Mouse (Mus musculus) liver, embryonic 14.5 days (tissue): Measurements from ENCODE around the gene Oxld1. TPM values are rescaled to one million over a fixed set of nuclear protein-coding genes. Genes with fewer than 3 reads are reported as not detected.
A peak's percentile ranks its signal among the peaks of the same experiment; 100 is the strongest.

Source experiments
- ATAC-seq: fragments of 200-750 bp; cut with Nextera tagmentation; 2 replicates; pipeline ENCODE4 v1.8.0; 2017; ENCODE audit warnings: moderate number of reproducible peaks, mild to moderate bottlenecking, moderate library complexity; ENCODE audit not compliant: insufficient read depth
- DNase-seq, 3 experiments: peaks; one replicate each; pipeline ENCODE4 v3.0.0-alpha.2; 2012 to 2013; ENCODE audit warnings: low read depth in 3 of 3, low spot score in 3 of 3
- H3K27ac ChIP-seq: fragments of 300-500 bp; sonication (generic); 2 replicates; pipeline ENCODE4 v1.5.1; 2014; ENCODE audit warnings: moderate library complexity, mild to moderate bottlenecking, control low read depth, inconsistent platforms
- H3K27me3 ChIP-seq: fragments of 300-500 bp; sonication (generic); 2 replicates; pipeline ENCODE4 v1.6.1; 2014; ENCODE audit warnings: mild to moderate bottlenecking, low read length, moderate library complexity; ENCODE audit not compliant: control insufficient read depth, insufficient read depth
- H3K36me3 ChIP-seq: fragments of 300-500 bp; sonication (generic); replicated peaks from 2 replicates; pipeline ENCODE4 v1.6.1; 2014; ENCODE audit warnings: low read depth; ENCODE audit not compliant: control insufficient read depth, insufficient read depth
- H3K4me1 ChIP-seq, 2 experiments: fragments of 200-500 bp in 1 of 2; fragments of 300-500 bp in 1 of 2; sonication (generic) in 1 of 2; replicated peaks; 2 replicates each; pipeline ENCODE4 v1.6.1; 2012 to 2014; ENCODE audit warnings: antibody characterized with exemption in 1 of 2, inconsistent platforms in 1 of 2, low read length in 1 of 2; ENCODE audit not compliant: control insufficient read depth in 2 of 2, insufficient read depth in 2 of 2
- H3K4me2 ChIP-seq: fragments of 300-500 bp; sonication (generic); 2 replicates; pipeline ENCODE4 v1.6.1; 2014; ENCODE audit warnings: low read depth, mild to moderate bottlenecking, control low read depth, moderate library complexity
- H3K4me3 ChIP-seq, 2 experiments: fragments of 200-500 bp in 1 of 2; fragments of 300-500 bp in 1 of 2; sonication (generic) in 1 of 2; 2 replicates each; pipeline ENCODE4 v1.5.1; 2012 to 2014; ENCODE audit warnings: low read depth in 2 of 2, low read length in 2 of 2, mild to moderate bottlenecking in 2 of 2, control low read depth in 1 of 2, inconsistent platforms in 1 of 2, moderate library complexity in 1 of 2; ENCODE audit not compliant: insufficient read depth in 1 of 2
- H3K9ac ChIP-seq: fragments of 300-500 bp; sonication (generic); replicated peaks from 2 replicates; pipeline ENCODE4 v1.6.1; 2014; ENCODE audit warnings: mild to moderate bottlenecking, control low read depth, moderate library complexity
- H3K9me3 ChIP-seq: fragments of 300-500 bp; sonication (generic); 2 replicates; pipeline ENCODE4 v1.6.1; 2016; ENCODE audit warnings: low read length, mixed read lengths; ENCODE audit not compliant: control insufficient read depth
- CTCF ChIP-seq: IDR thresholded peaks from 2 replicates; pipeline ENCODE4 v1.5.1; 2016; ENCODE audit warnings: antibody characterized with exemption, low read depth, control low read depth
- EP300 ChIP-seq: IDR thresholded peaks from 2 replicates; pipeline ENCODE4 v1.6.1; 2016; ENCODE audit warnings: antibody characterized with exemption, low read depth
- WGBS: fragments of 180-500 bp; shearing (Covaris S2); extraction: QIAGEN DNeasy Blood & Tissue Kit; methylation state at CpG from one replicate; pipeline ENCODE4 v1.1.7; 2014; ENCODE audit not compliant: insufficient replicate concordance; 5-methylcytosine and 5-hydroxymethylcytosine counted together
- polyA plus RNA-seq, 2 experiments: library from polyadenylated mRNA; depleted of rRNA in 1 of 2; stranded (reverse) in 1 of 2; unstranded in 1 of 2; fragments of >200 nt; fragmentation: Nextera tagmentation in 1 of 2; extraction: Ambion mirVana in 1 of 2; gene quantifications; 2 replicates each; pipeline versions ENCODE4 v1.2.1 to v1.2.3; 2012 to 2014

The Oxld1 gene
- polyA plus RNA-seq, 2 experiments: 5.3 to 8.4 TPM

DNA sequence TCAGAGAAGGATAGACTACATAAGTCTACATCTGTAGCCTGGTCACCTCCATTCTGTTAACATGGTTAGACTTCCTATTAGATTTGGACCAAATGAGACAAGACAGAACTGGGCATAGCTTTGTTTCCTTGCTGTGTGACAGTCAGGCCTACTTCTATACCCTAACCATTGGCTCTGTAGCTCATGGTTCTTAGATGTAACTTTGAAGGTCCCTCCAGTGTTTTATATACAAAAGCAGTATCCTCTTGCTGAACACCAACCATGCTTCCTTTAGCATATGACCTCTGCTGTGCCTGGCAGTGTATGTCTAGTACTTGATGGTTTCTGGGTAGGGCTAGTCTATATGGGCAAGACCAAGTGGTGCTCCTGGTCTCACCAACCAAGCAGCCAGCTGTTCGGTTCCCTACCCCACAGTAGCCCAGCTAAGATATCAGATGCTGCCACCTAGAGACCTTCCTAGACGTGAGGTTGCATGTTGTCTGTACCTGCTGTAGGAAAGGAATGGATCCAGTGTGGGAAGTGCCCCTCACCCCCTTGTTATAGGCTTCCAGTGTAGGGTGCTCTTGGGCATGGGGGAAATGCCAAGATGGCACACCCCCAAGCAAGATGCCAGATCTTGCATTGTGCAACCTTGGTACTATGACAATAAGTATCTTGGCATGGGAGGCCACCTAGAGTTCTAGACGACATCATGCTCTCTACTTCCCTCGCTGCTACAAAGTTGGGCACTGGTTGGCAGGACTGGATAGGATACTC, 32.6 kb upstream of the Oxld1 start:
- ATAC-seq (no peak), DNase-seq (no peak)
- peaks cover 17 to 30% of the 10 kb centered on the region in 2 experiments for H3K4me1 ChIP-seq
- 40% methylated on average over 4 of the region's 4 CpGs for WGBS
- H3K27me3 ChIP-seq: no peaks in the 10 kb centered on the region
- TF ChIP-seq CTCF (0 out of 2 replicates have a peak, but pooled peaks have one; percentile 19), EP300 (no peak)
- H3K27ac ChIP-seq: peak overlapping the region; percentile 57
- H3K4me3 ChIP-seq: no peak overlapping the region
- no peak overlapping the region for H3K9ac ChIP-seq
- peaks cover 36% of the 10 kb centered on the region for H3K36me3 ChIP-seq
- H3K9me3 ChIP-seq: no peaks in the 10 kb centered on the region
- H3K4me2 ChIP-seq: no peak overlapping the region

DNA sequence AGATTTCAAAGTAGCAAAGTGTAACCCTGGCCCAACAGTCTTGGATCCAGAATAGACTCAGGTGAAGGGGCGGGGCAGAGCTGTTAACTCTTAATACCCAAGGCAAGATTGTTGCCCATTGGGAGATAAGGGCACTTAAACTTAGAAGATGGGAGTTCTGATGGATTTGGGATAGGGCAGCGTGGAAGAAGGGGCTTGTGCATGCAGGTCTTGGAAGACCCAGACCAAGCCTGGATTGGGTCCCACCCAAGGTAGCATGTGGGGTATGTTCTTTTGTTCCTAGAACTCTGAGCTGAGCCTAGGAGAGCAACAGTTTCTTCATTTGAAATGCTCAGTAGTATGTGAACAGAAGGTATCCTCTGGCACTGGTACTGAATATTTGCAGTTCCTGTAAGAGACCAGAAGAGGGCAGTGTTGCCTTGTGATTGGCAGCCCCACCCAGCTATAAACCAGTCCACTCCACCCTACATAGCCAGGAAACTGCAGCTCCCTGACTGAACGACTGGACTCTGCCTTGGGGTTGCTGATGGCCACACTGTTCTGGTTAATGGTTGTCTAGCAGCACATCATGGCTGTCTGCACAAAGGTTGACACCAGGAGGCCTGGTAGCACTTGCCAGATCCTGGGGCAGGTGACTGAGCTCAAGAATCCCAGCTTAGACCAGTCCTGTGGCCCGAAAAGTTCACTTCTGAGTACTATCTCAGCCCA, 31.3 kb upstream of the Oxld1 start:
- ATAC-seq: peak; percentile 21
- Histone ChIP-seq H3K36me3 (peaks cover 32% of the 10 kb centered on the region), H3K9me3 (no peaks in the 10 kb centered on the region), H3K4me1 (peaks cover 17 to 30% of the 10 kb centered on the region in 2 experiments), H3K4me3 (no peak overlapping the region), H3K27ac (peak overlapping the region; percentile 57), H3K27me3 (no peaks in the 10 kb centered on the region), H3K4me2 (peak overlapping the region; percentile 18; the same call in 1 of the 2 replicates), H3K9ac (peak overlapping the region; percentile 23; the same call in 1 of the 2 replicates)
- peak; percentile 97 for TF ChIP-seq CTCF
- no peak for TF ChIP-seq EP300
- WGBS: 53% methylated on average over 4 of the region's 4 CpGs
- peak; percentile 73 to 80 (median 76) for DNase-seq

DNA sequence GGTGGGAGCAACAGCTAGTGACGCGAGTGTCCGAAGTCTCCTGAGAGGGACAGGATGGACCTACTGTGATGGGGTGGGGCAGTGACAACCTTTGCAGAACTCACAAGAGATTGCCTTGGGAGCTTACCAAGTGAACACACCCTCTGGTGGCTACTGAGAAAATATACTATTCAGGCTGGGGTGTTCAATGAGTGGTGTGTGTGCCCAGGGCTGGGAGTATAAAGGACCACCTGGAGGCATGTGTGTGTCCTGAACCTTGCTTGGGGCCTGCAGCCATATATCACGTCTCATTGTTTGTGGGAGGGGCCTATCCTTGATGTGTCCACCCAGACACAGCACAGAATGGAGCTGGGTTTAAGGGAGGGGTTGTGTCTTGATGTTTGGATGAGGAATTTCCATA, 30.6 kb upstream of the Oxld1 start:
- WGBS: 77% methylated on average over 4 of the region's 4 CpGs
- Histone ChIP-seq H3K9me3 (no peaks in the 10 kb centered on the region), H3K27ac (no peak overlapping the region), H3K9ac (no peak overlapping the region), H3K36me3 (peaks cover 32% of the 10 kb centered on the region), H3K27me3 (no peaks in the 10 kb centered on the region), H3K4me2 (no peak overlapping the region), H3K4me3 (no peak overlapping the region), H3K4me1 (peaks cover 20 to 30% of the 10 kb centered on the region in 2 experiments)
- DNase-seq (no peak), ATAC-seq (no peak)
- TF ChIP-seq EP300: no peak
- no peak for TF ChIP-seq CTCF

DNA sequence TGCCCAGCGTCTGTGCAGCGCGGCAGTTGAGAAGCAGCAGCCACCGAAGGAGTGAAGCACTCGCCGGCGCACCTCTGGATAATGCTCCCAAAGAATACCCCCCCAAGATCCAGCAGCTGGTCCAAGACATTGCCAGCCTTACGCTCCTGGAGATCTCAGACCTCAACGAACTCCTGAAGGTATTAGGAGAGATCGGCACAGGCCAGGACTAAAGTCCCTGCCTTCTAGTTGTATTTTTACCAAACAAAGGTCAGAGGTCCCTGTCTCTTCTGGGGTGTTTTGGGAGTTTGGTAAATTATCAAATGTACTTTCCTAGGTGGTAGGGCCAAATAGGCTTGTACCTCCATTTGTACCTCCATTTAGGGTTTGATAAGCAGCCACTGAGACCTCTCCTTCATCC, 27.4 kb upstream of the Oxld1 start:
- H3K36me3 ChIP-seq: peaks cover 42% of the 10 kb centered on the region
- ATAC-seq: no peak
- H3K4me3 ChIP-seq: peak overlapping the region; percentile 70 to 92
- no peak for DNase-seq
- TF ChIP-seq EP300 (no peak), CTCF (no peak)
- H3K9me3 ChIP-seq: no peaks in the 10 kb centered on the region
- H3K4me2 ChIP-seq: peak overlapping the region; percentile 70
- peaks cover 8 to 15% of the 10 kb centered on the region in 2 experiments for H3K4me1 ChIP-seq
- H3K27ac ChIP-seq: peak overlapping the region; percentile 37
- peak overlapping the region; percentile 92 for H3K9ac ChIP-seq
- no peaks in the 10 kb centered on the region for H3K27me3 ChIP-seq
- WGBS: 6% methylated on average over 10 of the region's 10 CpGs
